Mouse (Mus musculus): ENCODE results near the gene Otulin.

The Otulin gene

DNA sequence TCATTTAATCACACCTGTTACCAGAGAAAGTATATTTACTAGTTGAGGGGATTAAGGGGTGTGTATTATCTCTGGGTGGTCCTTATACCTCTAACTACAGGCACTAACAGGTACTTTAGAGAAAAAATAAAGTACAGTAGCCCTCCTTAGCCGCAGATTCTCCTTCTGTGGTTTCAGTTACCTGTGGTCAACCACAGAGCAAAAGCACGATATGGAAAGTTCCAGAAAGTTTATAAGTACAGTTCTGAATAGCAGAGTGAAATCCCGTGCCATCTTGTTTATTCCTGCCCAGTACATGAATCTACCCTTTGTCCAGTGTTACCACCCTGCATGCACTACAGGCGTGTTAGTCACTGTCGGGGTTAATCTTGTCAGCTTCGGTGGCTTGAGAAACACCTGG lies 51.6 kb downstream of the Otulin start:
- DNase-seq = no peak

- DNase-seq = no peak
Observed at GRCm38 (mm10) chr15:27577915-27578780, 52.3 kb downstream of the Otulin start.

DNA sequence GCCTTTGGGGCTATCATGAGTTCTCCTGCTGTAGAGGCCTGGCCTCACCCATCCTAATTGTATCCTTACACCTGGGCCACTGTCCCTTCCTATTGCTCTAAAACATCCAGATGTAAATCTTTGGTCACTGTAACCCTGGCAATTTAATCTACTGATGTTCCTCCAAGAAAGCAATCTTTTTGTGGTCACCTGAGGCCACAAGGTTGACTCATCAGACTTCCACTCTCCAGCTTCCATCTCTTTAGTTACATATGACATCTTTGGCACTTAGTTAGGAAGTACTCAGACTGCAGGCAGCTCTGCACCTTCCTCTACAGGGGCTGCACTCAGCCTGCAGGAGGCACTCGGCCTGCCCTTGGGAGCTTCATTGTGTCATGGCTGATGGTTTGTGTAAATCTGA lies 53.6 kb downstream of the Otulin start:
- DNase-seq = no peak

DNA sequence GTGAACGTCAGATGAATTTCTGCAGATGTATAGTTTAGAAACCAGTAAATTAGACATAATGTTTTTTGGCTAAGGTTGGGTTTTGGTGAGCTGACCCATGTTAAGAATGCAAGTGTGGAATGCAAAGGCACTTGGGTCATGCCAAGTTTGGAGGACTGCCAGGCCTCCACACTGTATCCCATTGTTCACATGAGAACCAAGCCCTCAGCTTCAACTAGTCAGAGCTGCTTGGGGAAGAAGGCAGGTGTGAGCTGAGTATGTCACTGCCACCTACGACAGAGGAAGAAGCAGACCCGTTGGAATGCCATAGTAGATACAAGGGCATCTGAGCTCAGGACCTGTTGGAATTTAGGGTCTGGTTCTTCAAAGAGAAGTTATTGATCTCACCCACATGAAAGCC lies 54.6 kb downstream of the Otulin start:
- peak; percentile 27 to 38 for DNase-seq

- no peak for DNase-seq
Observed at GRCm38 (mm10) chr15:27574992-27575781, 55.3 kb downstream of the Otulin start.

DNA sequence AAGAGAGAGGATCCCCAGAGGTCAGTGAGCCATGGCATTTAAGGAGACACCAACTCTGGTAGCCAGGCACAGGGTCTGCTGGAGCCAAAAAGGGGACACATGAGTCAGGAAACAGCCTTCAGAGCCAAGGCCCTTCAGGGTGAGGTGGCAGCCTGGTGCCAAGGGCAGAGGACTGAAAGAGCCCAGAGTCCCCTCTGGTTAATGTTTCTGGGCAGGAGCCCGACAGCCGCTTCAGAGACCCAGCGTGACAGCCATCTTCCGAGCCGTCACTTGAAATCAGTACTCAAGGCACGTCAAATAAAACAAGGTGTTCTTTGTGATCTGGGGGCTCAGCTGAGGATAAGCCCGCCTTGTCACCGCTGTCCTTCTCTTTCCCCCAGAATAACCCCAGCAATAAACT lies 59.3 kb downstream of the Otulin start:
- no peak for DNase-seq

DNA sequence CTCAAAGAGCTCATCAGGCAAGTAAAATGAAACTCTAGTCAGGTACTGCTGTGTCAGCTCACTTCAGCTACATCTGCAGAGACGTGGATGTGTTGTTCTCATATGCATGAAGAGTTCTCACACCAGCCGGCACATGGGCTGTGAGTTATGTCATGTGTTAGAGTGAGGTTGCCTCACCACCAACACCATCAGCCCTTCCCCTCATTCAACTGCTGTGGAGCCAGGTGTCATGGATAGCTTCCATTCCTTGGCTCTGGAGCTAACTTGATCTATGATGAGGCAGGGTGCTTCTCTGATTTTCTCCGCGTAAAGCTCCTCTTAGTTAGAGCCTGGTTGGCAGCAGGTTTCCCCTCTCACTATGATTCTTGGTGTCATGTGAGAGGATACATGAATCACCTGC lies 60.1 kb downstream of the Otulin start:
- no peak for DNase-seq

DNA sequence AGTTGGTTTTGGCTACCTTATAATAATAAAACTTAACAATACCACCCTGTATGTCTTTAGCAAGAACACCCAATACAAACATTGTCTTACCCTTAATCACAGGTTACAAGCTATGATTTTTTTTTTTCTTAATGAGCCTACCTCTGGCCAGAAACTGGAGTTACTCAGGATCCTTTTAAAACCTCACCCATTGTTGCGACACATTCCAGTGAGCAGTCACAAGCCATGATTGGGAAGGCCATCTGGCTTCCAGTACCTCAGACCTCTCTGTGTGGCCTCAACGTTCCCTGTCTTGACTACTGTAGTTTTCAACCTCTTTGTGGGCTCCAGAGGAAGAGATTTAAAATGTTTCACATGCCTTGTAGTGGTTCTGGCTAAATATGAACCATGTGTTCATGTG lies 60.6 kb downstream of the Otulin start:
- no peak for DNase-seq

GRCm38 (mm10) chr15:27568371-27568770 lies 62.1 kb downstream of the Otulin start:
- DNase-seq = no peak

DNA sequence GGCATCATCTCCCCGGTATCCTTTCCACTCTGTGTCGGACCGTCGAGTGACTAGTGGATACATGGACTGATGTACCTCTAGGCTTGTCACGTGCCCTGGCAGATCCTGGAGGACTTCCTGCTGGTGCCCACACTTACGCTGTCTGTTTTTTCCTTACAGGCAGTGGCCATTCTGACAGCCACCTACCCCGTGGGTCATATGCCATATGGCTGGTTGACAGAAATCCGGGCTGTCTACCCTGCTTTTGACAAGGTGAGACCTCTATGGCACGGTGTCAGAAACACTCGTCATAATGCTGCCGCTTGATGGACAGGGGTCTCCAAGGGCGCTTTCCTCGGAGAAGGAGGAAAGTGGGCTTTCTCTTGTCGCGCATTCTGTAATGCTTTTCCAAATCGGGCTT lies 63.1 kb downstream of the Otulin start:
- no peak for DNase-seq

DNA sequence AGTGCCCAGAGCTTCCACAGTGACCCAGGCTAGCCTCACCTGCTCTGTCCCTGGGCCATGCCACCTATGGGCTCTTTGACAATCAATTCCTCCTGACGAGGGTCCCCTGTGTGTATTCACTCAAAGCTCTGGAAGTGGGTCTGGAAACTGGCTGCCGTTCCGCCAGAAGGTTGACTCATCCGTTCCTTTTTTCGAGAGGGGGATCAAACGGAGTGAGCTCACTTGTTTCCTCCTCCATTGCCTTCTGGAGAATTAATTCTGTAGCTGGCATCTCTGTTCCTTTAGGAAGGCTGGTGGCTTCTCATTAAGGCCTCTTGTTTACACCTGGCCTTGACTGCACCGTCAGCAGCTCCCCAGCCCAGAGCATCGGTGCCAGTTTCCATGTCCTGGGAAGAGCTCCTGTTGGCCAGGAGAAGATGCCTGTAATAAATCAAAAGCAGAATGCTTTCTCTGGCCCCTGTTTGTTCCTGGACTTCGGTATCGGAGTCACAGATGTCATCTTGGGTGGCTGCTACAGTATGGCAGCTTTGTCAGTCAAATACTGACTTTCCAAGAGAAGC lies 64.8 kb downstream of the Otulin start:
- no peak for DNase-seq

DNA sequence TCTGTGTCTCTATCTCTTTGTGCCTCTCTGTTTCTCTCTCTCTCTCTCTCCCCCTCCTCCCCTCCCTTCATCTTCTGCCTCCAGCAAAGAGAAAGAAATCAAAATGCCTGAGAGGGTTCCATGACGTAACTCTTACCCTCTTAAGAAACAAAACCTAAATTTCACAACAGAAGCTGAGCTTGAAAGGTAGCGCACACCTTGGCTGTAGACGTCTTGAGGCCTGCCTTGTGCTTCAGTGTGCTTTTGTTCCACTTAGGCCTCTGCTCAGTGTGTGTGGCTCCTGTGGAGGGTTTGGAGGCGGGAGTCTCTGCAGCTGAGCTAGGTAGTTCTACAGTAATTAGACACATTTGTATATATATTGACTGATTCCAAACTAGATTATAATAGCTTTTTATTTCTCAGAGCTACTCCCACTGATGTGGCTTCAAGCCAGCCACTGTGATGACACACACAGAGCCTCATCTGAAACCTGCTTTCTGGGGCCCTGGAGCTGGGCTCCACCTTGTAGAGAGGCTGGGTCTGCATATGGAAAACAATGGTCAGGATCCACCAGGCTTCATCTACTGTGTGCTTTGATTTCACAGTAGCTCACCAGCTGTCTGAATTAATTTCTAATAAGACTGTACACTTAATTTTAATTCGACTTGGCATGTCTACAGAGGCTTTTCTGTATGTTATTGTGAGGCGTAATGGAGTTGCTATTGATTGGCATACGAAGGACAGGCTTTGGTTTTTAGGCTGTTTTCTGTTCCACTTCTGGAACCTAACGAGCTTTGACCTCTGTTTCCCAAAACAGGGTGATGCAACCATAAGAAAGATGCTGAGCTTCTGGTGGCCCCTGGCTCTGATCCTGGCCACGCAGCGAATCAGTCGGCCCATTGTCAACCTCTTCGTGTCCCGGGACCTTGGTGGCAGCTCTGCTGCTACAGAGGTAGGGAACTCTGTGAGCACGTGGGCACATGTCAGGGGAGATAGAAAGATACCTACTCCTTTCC lies 66.1 kb downstream of the Otulin start:
- no peak for DNase-seq

DNA sequence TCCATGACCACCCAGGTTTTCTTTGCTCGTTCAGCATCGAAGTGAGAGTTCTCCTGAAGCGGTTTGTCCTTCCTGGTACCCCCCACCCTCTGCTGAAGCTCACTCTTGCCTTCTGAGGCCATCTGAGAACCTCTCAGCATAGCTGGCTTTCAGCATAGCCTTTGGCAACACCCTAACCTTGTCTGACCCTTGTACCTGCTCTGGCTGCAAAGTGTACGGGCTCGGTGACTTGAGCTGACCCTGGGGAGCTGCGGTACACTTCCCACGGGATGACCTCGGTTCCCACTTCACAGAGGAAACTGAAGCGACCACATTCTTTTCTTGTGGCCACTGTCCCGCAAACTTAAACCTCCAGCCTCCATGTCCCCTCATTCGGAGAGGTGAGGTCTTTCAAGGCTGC lies 70.2 kb downstream of the Otulin start:
- DNase-seq = no peak

GRCm38 (mm10) chr15:27558456-27559147 lies 71.9 kb downstream of the Otulin start:
- DNase-seq = no peak

GRCm38 (mm10) chr15:27553554-27553953 lies 76.9 kb downstream of the Otulin start:
- DNase-seq = no peak

GRCm38 (mm10) chr15:27552129-27552700 lies 78.3 kb downstream of the Otulin start:
- DNase-seq = no peak

DNA sequence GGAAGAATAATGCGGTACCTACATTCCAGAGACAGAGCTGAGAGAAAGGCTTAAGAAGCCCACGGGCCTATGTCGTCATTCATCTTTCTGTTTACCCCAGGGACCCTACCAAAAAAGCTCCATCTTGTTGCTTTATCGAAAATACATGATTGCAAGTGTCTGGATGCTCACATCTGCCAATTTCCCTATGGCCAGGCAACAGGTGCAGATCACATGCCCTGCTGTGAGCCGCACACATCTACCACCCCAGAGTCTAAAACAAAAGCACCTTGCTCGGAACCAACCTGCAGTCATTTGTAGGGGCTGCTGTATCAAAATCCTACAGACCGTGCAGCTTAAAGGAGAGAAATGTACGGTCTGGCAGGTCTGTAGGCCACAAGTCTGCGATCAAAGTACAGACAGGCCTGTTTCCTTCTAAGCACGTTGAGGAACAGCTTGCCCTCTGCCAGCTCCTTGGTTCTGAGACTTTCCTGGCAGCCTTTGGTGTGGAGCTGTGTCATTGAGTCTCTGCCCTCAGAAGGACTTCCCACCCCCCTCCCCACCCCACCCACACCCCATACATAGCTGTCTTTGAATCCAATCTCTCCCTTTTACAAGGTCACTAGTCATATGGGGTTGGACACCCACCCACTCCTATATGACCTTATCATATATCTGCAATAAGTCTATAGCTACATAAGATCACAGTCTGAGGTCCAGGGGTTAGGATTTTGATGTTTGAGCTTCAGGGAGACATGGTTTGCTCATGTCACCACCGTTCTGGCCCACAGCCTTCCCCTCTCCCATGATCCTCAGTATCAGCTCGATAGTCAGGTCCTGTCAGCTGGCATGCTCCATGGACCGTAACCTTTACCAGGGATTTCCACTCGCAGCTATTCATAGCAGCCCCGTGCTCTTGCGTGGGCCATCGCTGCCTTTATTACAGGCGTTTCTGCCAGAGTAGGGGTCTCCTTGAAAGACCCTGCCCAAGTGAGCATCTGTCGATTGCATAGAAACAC lies 79.1 kb downstream of the Otulin start:
- DNase-seq = no peak

- no peak for DNase-seq
Observed at GRCm38 (mm10) chr15:27550358-27550992, 80.0 kb downstream of the Otulin start.

DNA sequence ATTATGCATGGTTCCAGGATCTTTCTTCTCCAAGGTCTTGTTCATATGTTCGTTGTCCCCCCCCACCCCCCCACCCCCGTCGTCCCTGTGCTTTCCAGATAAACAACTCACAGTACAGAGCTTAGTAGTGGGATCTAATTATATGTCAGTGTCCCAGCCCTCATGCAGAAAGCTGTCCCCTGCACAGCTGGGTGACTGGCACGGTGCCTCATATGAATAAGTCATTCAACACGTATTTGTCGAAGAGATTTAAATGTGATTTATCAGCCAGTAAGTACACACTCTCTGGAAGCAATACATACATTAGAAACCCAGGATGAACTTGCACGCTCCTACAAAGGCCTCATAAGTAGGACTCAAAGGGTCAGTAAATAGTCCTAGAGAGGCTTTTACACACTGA lies 80.6 kb downstream of the Otulin start:
- DNase-seq = peak in 1 of 2 experiments; percentile 47

DNA sequence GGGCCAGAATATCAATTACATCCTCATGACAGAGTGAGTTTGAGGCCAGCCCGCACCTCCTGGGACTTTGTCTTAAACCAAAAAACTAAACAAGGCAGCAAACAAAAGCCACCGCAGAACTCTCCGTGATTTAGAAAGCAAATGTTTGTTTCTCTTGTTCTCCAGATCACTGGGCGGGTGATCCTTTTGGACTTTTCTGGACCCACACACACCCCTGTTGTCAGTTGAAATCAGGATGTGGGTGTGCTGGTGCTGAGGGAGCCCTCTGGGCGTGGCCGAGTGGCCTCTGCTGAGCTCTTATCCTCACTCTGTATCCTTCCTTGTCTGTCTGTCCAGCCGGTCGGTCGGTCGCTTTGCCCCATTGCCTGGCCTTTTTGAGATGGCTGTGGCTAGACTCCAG lies 81.4 kb downstream of the Otulin start:
- DNase-seq = no peak
